7 mouse cellular contexts compared by ENCODE assay signal in the genomic region with DNA sequence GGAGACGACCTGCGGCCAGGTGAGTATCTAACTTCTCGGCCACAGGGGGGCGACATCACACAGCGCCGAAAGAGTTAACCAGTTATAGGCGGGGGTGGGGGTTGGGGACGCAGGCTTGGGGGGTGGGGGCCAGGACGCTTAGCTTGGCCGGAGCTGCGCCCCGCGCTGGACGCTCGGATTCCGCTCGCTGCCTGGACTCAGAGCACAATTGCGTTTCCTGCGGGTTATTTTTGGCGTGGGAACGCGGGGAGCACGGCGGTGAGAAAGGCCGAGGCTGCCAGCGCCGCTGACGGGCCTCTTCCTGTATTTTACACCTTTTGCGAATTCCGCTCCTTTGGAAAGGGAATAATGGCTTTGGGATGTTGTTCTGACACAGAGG. TPM values are rescaled to one million over a fixed set of nuclear protein-coding genes. Genes with fewer than 3 reads are reported as not detected.
DNase-seq lines count a peak whose midpoint lies in the region; ATAC-seq lines count a peak whose summit lies in the region.

No protein-coding gene starts in this region.

- H3K4me3 ChIP-seq in liver, embryonic 13.5 days (replicated peaks): peak overlapping the region; percentile 52
- peak overlapping the region; percentile 42 for H3K4me3 ChIP-seq in neural tube, embryonic 14.5 days (ENCODE audit: low read depth, low read length)

- H3K27me3 ChIP-seq in liver, embryonic 13.5 days: peaks cover 100% of the 10 kb centered on the region
- peaks cover 65% of the 10 kb centered on the region for H3K27me3 ChIP-seq in neural tube, embryonic 14.5 days (ENCODE audit: control insufficient read depth, insufficient read depth, low read length)

- DNase-seq in NIH3T3 (ENCODE audit: low read depth): peak; percentile 22
- peak; percentile 60 to 77 for DNase-seq in cerebellum, adult 18-20 months
- DNase-seq in gastrocnemius, postnatal 10 days: peak; percentile 45
- DNase-seq in induced T-regulatory cell, adult 2 months (ENCODE audit: low read depth): peak; percentile 70
- no peak for DNase-seq in liver, embryonic 13.5 days
- no peak for DNase-seq in layer of hippocampus, postnatal 14 days (ENCODE audit: low spot score in 2 of 2)

- no peak for ATAC-seq in liver, embryonic 13.5 days (ENCODE audit: low read depth)
- no peak for ATAC-seq in neural tube, embryonic 14.5 days (ENCODE audit: low read depth)

- H3K9me3 ChIP-seq in liver, embryonic 13.5 days (replicated peaks): no peaks in the 10 kb centered on the region
- H3K9me3 ChIP-seq in neural tube, embryonic 14.5 days (ENCODE audit: control insufficient read depth, low read length): no peaks in the 10 kb centered on the region

- peak overlapping the region; percentile 47; the same call in 1 of the 2 replicates for H3K9ac ChIP-seq in liver, embryonic 13.5 days
- H3K9ac ChIP-seq in neural tube, embryonic 14.5 days (replicated peaks; ENCODE audit: low read depth, low read length): peak overlapping the region; percentile 42; the same call in 1 of the 2 replicates

- WGBS in liver, embryonic 13.5 days (ENCODE audit: insufficient replicate concordance): under 1% methylated on average over 30 of the region's 30 CpGs
- WGBS in neural tube, embryonic 14.5 days: under 1% methylated on average over 30 of the region's 30 CpGs

- peak overlapping the region; percentile 62 for H3K4me2 ChIP-seq in liver, embryonic 13.5 days
- H3K4me2 ChIP-seq in neural tube, embryonic 14.5 days (ENCODE audit: low read depth, low read length): peak overlapping the region; percentile 83

- H3K27ac ChIP-seq in liver, embryonic 13.5 days: no peak overlapping the region
- H3K27ac ChIP-seq in neural tube, embryonic 14.5 days (ENCODE audit: low read depth, low read length): no peak overlapping the region

- peaks cover 58% of the 10 kb centered on the region for H3K4me1 ChIP-seq in liver, embryonic 13.5 days (replicated peaks)
- peaks cover 43% of the 10 kb centered on the region for H3K4me1 ChIP-seq in neural tube, embryonic 14.5 days (ENCODE audit: control insufficient read depth, insufficient read depth, low read length)

- H3K36me3 ChIP-seq in liver, embryonic 13.5 days: no peaks in the 10 kb centered on the region
- H3K36me3 ChIP-seq in neural tube, embryonic 14.5 days (ENCODE audit: control insufficient read depth, insufficient read depth, low read length): no peaks in the 10 kb centered on the region

RNA-seq across cellular contexts. Expression of gene Dll4, which starts 1.5 kb away (rescaled TPM):
- 10 to 100 TPM; 12.6 to 12.9 TPM for total RNA-seq in gastrocnemius, postnatal 10 days (2021)
- polyA plus RNA-seq in liver, embryonic 13.5 days (2015; fragmentation: Nextera tagmentation; extraction: Ambion mirVana): 1.7 and 1.9 TPM in 2 replicates
- 2.1 and 2.7 TPM in 2 replicates for polyA plus RNA-seq in neural tube, embryonic 14.5 days (2014; fragmentation: Nextera tagmentation; extraction: Ambion mirVana)
- 1 to 10 TPM; 5.6 to 6.3 TPM for total RNA-seq in layer of hippocampus, postnatal 14 days (2021)

RNA-seq across cellular contexts. Expression of gene Chac1, which starts 23.9 kb away (rescaled TPM):
- total RNA-seq in gastrocnemius, postnatal 10 days (2021): 10 to 100 TPM in 1 of 2 experiments, 1 to 10 TPM in 1; 7.0 to 18.8 TPM
- 1.0 and 2.0 TPM in 2 replicates for polyA plus RNA-seq in liver, embryonic 13.5 days (2015; fragmentation: Nextera tagmentation; extraction: Ambion mirVana)
- 6.5 and 11.2 TPM in 2 replicates for polyA plus RNA-seq in neural tube, embryonic 14.5 days (2014; fragmentation: Nextera tagmentation; extraction: Ambion mirVana)
- total RNA-seq in layer of hippocampus, postnatal 14 days (2021): 1 to 10 TPM; 6.6 to 7.8 TPM

RNA-seq across cellular contexts. Expression of gene Vps18, which starts 38.6 kb away (rescaled TPM):
- 1 to 10 TPM; 9.7 to 9.9 TPM for total RNA-seq in gastrocnemius, postnatal 10 days (2021)
- 6.5 and 6.6 TPM in 2 replicates for polyA plus RNA-seq in liver, embryonic 13.5 days (2015; fragmentation: Nextera tagmentation; extraction: Ambion mirVana)
- polyA plus RNA-seq in neural tube, embryonic 14.5 days (2014; fragmentation: Nextera tagmentation; extraction: Ambion mirVana): 14.8 and 19.7 TPM in 2 replicates
- total RNA-seq in layer of hippocampus, postnatal 14 days (2021): 10 to 100 TPM; 34.0 to 34.3 TPM

RNA-seq across cellular contexts. Expression of gene Rhov, which starts 56.0 kb away (rescaled TPM):
- not detected for total RNA-seq in gastrocnemius, postnatal 10 days (2021)
- 0.08 and 0.16 TPM in 2 replicates for polyA plus RNA-seq in liver, embryonic 13.5 days (2015; fragmentation: Nextera tagmentation; extraction: Ambion mirVana)
- polyA plus RNA-seq in neural tube, embryonic 14.5 days (2014; fragmentation: Nextera tagmentation; extraction: Ambion mirVana): 24.6 and 31.9 TPM in 2 replicates
- total RNA-seq in layer of hippocampus, postnatal 14 days (2021): 1 to 10 TPM; 9.4 to 9.6 TPM

Comparison
In these comparisons a context has a peak if more than half of its experiments do, and no peak if none do; other contexts are left out.
1. DNase-seq: peak in NIH3T3 (single experiment), cerebellum, adult 18-20 months (2 of 2), gastrocnemius, postnatal 10 days (single experiment) and induced T-regulatory cell, adult 2 months (single experiment); none in liver, embryonic 13.5 days (single experiment) and layer of hippocampus, postnatal 14 days (0 of 2).